Mouse (Mus musculus) kidney, adult 2 months (tissue): ENCODE measurements around the gene Tpbpa.

ENCODE experiments used
- CTCF ChIP-seq: fragments of 200-500 bp; conservative IDR thresholded peaks from 2 replicates; pipeline ENCODE4 v1.5.1; 2011; ENCODE audit warnings: low read depth, mild to moderate bottlenecking, control low read depth, low read length, moderate library complexity, mixed read lengths; ENCODE audit not compliant: insufficient read depth, insufficient read length
- POLR2A ChIP-seq: fragments of 200-500 bp; IDR thresholded peaks from one replicate; pipeline ENCODE4 v1.6.1; 2011; ENCODE audit warnings: low read depth, low read length, control low read depth

DNA sequence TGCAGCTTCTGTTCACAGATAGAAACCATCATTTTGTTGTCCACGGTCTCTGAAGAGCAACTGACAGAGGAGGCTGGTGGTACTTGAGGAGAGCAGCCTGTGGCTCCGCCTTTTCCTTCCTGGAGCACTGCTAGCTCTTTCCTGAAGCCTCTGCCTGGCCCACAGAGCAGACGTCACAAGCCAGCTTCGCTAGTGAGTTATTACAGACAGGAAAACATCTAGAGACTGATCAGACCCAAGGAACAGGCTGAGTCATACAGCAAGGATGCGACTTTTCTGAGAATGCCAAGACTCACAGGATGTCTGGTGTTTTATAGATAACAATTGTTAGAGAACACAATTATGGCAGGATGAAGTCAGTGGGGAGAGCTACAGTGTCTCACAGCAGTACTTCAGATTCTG is 5.3 kb downstream of the Tpbpa start, which contains the start of the genes Gm49391 and Ctla2a:
- TF ChIP-seq CTCF (no peak), POLR2A (no peak)
